Mouse (Mus musculus): ENCODE data around the gene Tpgs1. TPM values are rescaled to one million over a fixed set of nuclear protein-coding genes. Genes with fewer than 3 reads are reported as not detected.

The Tpgs1 gene
- polyA plus RNA-seq, 1 experiment = 29.1 TPM

DNA sequence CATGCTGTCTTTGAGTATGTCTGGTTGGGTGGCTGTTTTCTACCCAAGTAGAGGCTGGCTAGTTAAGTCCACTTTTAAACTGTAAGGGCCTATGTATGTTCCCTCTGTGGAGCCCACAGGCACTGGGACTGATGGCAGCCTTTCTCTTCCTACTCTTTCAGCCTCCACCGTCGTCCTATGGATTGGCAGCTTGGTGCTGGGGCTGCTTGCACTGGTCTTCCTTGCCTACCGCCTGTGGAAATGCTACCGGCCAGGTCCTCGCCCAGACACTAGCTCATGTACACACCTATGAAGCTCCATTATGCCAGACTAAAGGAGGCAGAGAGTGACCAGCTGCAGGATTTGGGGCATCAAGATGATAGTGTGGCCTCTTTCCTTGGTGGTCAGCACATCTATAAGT, 1.1 kb upstream of the Tpgs1 start:
- no peak for DNase-seq (ENCODE audit: low spot score)

- DNase-seq (ENCODE audit: low spot score) = peak; percentile 73
These were observed 448 bp downstream of the Tpgs1 start for GRCm38 (mm10) chr10:79669576-79670057.

DNA sequence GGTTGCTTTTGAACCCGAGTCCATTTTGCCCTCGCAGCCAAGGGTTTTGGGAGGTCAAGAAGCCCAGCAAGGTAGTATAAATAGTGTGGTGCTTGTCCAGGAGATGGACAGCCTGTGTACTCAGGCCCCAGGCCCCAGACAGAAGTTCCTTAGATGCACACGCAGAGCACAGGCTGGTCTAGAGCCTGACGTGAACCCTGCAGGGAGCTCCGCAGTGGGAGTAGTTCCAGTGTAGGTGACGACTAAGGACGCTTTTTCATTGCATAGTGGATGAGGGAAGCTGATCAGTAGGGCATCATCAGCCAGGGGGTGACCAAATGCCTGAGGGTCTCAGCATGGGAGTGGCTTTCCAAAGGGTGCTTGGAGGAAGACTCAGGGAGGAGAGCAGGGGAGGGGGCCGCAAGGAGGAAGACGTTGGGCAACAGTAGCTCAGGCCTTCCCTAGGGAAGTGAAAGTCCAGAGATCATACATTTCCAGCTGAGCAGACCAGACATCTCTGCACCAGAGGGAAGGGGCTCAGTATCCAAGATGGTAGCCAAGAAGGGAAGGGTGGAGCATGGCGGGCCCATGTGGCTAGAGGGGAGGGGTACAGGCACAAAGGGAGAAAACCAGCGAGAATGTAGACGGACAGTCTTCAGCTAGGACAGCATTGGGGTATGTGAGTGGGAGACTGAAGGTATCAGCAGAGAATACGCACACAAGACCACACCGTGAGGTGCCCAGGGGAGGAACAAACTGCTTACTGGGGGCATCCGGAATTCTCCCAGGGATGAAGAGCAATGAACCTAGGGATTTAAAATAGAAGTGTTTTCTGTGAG, 1.1 kb downstream of the Tpgs1 start:
- DNase-seq (ENCODE audit: low spot score) = no peak

DNA sequence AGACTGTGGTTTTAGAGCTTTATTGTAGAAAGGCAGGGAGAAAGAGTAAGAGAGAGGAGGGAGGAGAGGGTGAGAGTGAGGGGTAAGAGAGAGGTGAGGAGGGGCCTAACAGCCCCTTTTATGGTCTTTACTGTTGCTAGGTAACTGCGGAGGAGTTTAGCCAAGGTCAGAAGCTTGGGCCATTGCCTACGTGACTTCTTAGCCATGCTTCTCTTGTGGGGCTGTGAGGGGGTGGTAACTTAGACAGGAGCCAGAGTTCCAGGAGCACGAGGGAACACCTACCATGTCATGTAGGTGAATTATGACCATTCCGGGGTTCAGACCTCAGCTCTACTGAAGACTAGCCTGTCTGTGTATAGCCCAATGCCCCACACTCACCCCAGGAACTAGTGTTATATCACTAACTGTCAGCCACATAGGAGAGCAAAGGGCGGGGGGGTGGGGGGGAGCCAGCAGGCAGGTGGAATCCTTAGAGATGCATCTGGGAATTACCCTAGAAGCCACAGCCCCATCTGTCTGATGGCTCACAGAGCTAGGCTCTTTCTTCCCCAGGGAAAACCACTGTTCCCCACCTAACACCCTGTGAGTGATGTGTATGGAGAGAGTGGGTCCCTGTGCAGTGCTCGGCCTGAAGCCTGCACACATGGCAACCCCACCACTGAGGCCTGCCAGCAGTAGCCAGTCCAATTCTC, 2.4 kb downstream of the Tpgs1 start:
- no peak for DNase-seq (ENCODE audit: low spot score)

DNA sequence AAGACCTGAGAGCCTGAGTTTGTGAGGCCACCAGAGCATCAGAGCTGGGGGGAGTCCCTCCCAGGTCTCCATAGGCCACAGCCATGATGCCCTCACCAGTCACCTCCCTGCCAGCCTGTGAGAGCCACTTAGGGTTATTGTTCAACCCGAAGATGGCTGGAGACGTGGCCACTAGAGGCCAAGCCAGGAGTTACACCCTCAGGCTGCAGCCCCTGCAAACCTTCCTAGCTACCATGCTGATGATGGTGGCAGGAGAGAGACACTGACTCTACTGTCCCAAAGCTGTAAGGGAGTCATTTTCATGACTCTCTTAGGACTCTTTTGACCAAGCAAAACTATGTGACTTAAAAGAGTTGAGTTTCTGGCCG, 2.9 kb downstream of the Tpgs1 start:
- DNase-seq (ENCODE audit: low spot score) = no peak

DNA sequence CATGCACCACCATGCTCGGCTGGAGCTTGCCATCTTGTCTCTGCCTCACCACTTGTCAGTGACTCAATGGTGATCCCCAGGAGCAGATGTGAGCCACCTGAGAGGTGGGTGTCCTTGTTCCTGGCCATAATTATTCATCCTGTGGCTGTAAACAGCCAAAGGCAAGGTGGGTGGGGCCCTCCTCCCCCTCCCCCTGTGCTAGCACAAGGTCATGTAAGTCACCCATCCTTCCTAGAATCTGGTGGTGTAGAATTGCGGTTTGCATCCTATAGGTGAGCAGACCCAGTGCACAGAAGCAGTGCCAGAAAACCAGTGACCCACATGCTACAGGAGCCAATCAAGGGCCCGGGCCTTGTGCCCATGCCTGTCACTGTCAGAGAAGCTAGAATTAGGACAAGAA, 3.9 kb downstream of the Tpgs1 start:
- DNase-seq (ENCODE audit: low spot score) = no peak

- no peak for DNase-seq (ENCODE audit: low spot score)
These were observed 6.3 kb downstream of the Tpgs1 start for GRCm38 (mm10) chr10:79675346-79676035.

DNA sequence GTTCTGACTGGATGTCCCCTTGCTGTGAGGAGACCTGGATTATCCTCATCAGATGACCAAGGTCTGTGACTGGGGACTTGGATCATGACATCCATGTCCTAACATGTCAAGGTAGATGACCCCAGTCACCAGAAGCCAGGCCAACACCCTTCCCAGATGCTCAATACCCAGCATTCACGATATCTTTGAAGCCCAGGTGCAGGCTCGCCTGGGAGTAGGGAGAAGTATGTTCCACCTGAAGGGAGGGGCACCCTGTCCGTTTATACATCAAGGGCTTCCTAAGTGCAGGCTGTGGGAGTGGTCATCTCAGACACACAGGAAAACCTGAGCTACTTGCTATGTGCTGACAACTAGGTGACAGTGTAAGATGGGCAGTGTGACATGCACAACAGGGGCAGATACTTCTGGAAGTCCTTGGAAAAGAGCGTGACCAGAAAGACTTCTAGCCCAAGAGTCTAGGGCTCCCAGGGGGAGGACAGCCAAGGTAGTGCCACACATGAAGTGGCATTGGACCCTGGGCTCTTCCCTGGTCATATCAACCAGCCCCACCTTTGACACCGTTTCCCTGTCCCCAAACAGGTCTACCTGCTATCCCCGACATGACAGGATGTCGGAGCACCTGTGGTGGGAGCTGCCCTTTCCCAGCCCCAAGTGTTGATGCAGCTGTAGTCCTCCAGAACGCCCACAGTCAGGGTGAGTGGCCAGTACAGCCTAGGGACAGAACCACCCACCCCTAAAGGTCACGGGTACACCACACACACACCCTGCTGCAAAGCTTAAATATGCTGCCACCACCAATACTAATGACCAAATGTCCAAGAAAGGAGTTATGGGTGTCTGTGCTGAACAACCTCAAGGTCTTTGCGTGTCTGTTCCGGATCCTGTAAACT, 11.7 kb downstream of the Tpgs1 start:
- DNase-seq (ENCODE audit: low spot score) = no peak

GRCm38 (mm10) chr10:79681591-79682245, 12.5 kb downstream of the Tpgs1 start, which contains the start of gene Cdc34:
TSS of gene Cdc34 (plus strand) at chr10:79682195.
- DNase-seq (ENCODE audit: low spot score) = peak; percentile 98

DNA sequence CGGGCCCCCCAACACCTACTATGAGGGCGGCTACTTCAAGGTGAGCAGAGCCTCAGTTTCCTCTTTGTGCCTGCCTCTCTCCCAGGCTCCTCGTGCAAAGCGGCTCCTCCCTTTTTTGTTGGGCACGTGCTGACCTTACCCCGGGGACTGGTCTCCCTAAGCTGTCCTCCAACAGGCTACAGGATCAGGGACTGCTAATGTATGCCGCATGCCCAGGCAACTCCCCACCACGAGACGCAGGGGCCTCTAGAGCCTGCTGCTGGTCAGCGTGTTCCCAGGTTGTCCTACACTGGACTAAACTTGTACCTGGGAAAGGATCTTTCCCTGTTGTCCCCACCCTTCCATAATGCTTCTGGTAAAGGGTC, 13.4 kb downstream of the Tpgs1 start:
- no peak for DNase-seq (ENCODE audit: low spot score)

- no peak for DNase-seq (ENCODE audit: low spot score)
These were observed 13.9 kb downstream of the Tpgs1 start for GRCm38 (mm10) chr10:79682916-79683582.

- DNase-seq (ENCODE audit: low spot score) = no peak
These were observed 14.8 kb downstream of the Tpgs1 start for GRCm38 (mm10) chr10:79683726-79684640.

DNA sequence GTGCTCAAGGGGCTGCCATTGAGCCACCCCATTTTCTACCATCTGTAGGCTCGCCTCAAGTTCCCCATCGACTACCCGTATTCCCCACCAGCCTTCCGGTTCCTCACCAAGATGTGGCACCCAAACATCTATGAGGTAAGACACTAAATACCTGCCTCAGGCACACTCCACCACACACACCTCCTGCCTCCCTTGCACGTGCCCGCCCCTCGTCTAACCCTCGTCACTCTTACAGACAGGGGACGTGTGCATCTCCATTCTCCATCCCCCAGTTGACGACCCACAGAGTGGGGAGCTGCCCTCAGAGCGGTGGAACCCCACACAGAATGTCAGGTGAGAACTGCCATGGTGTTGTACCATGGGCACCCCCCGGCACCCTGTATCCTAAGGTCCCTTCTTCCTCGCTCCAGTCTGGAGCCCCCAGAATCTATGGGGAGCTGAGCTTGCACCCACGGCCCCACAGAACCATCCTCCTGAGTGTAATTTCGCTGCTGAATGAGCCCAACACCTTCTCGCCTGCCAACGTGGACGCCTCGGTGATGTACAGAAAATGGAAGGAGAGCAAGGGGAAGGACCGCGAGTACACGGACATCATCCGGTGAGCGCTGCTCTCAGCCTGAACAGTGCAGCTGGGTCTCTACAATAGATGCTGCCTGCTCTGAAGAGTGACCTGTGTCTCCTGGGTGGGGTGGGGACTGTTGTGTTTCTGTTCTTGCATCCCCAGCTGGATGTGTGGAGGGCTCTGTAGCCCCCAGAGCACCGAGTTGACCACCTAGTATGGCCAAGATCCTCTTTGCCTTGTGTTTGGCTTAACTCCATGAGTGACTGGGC, 15.8 kb downstream of the Tpgs1 start:
- no peak for DNase-seq (ENCODE audit: low spot score)

GRCm38 (mm10) chr10:79686219-79686618, 17.1 kb downstream of the Tpgs1 start:
- DNase-seq (ENCODE audit: low spot score) = no peak

GRCm38 (mm10) chr10:79686691-79687090, 17.5 kb downstream of the Tpgs1 start:
- DNase-seq (ENCODE audit: low spot score) = no peak

- DNase-seq (ENCODE audit: low spot score) = no peak
These were observed 18.3 kb downstream of the Tpgs1 start for GRCm38 (mm10) chr10:79687513-79687912.

GRCm38 (mm10) chr10:79688720-79689119, 19.6 kb downstream of the Tpgs1 start, which contains the start of gene Gzmm:
TSS of gene Gzmm (plus strand) at chr10:79689020.
- DNase-seq (ENCODE audit: low spot score) = no peak

GRCm38 (mm10) chr10:79689178-79689577, 20.0 kb downstream of the Tpgs1 start:
- peak; percentile 23 for DNase-seq (ENCODE audit: low spot score)

Measured in urinary bladder, adult 2 months (tissue).